Mouse (Mus musculus) embryo, embryonic 11.5 days (tissue): ENCODE measurements at regions not wholly inside any gene's neighbourhood (a gene's known extent, or its start where the extent isn't known, plus 50 kb on each side); places are given as distances from the start of the nearest gene placed in this dataset.

Source experiments
- DNase-seq: peaks from one replicate; pipeline ENCODE4 v3.0.0-alpha.2; 2012; ENCODE audit warnings: low read depth, low spot score

GRCm38 (mm10) chr15:93787361-93787760 lies 191.7 kb upstream of the Prickle1 start:
- no peak for DNase-seq

GRCm38 (mm10) chr15:93785846-93786412 lies 190.2 kb upstream of the Prickle1 start:
- DNase-seq, result no peak

GRCm38 (mm10) chr15:93783736-93784135 lies 188.0 kb upstream of the Prickle1 start:
- no peak for DNase-seq

GRCm38 (mm10) chr15:93775199-93775745 lies 179.6 kb upstream of the Prickle1 start:
- DNase-seq, result no peak

- no peak for DNase-seq
Measured at GRCm38 (mm10) chr15:93774340-93774739, 178.6 kb upstream of the Prickle1 start.

- no peak for DNase-seq
Measured at GRCm38 (mm10) chr15:93766981-93767380, 171.3 kb upstream of the Prickle1 start.

GRCm38 (mm10) chr15:93763047-93763446 lies 167.4 kb upstream of the Prickle1 start:
- DNase-seq, result no peak

GRCm38 (mm10) chr15:93758204-93758836 lies 162.6 kb upstream of the Prickle1 start:
- no peak for DNase-seq

- no peak for DNase-seq
Measured at GRCm38 (mm10) chr15:93755989-93756388, 160.3 kb upstream of the Prickle1 start.

GRCm38 (mm10) chr15:93751817-93752216 lies 156.1 kb upstream of the Prickle1 start:
- DNase-seq, result no peak

- no peak for DNase-seq
Measured at GRCm38 (mm10) chr15:93750953-93751352, 155.3 kb upstream of the Prickle1 start.

GRCm38 (mm10) chr15:93744191-93744945 lies 148.7 kb upstream of the Prickle1 start:
- DNase-seq, result no peak

- DNase-seq, result no peak
Measured at GRCm38 (mm10) chr15:93733731-93734510, 138.2 kb upstream of the Prickle1 start.

- no peak for DNase-seq
Measured at GRCm38 (mm10) chr15:93732825-93733224, 137.1 kb upstream of the Prickle1 start.

- DNase-seq, result no peak
Measured at GRCm38 (mm10) chr15:93731161-93731560, 135.5 kb upstream of the Prickle1 start.

GRCm38 (mm10) chr15:93715443-93715842 lies 119.8 kb upstream of the Prickle1 start:
- no peak for DNase-seq

GRCm38 (mm10) chr15:93713428-93713827 lies 117.7 kb upstream of the Prickle1 start:
- no peak for DNase-seq

- DNase-seq, result no peak
Measured at GRCm38 (mm10) chr15:93712594-93712993, 116.9 kb upstream of the Prickle1 start.

GRCm38 (mm10) chr15:93711150-93711784 lies 115.6 kb upstream of the Prickle1 start:
- no peak for DNase-seq

- no peak for DNase-seq
Measured at GRCm38 (mm10) chr15:93710493-93711149, 114.9 kb upstream of the Prickle1 start.
